Mouse (Mus musculus) E14TG2a.4 (cell line): ENCODE results near the gene Dtl.

Experiments used
- H3K27me3 ChIP-seq: 2 replicates; pipeline ENCODE4 v1.6.1; 2014; ENCODE audit warnings: low read length, control low read depth; ENCODE audit not compliant: insufficient read depth
- H3K36me3 ChIP-seq: 2 replicates; pipeline ENCODE4 v1.6.1; 2014; ENCODE audit warnings: low read length, control low read depth; ENCODE audit not compliant: insufficient read depth
- H3K4me1 ChIP-seq: replicated peaks from 2 replicates; pipeline ENCODE4 v1.6.1; 2014; ENCODE audit warnings: low read depth, low read length, control low read depth
- H3K4me3 ChIP-seq: replicated peaks from 2 replicates; pipeline ENCODE4 v1.5.1; 2014; ENCODE audit warnings: mild to moderate bottlenecking, low read length
- H3K9me3 ChIP-seq: 2 replicates; pipeline ENCODE4 v1.6.1; 2014; ENCODE audit warnings: low read length, control low read depth
- CTCF ChIP-seq: conservative IDR thresholded peaks from 2 replicates; pipeline ENCODE4 v1.5.1; 2014; ENCODE audit warnings: low read length
- NANOG ChIP-seq: IDR thresholded peaks from 2 replicates; pipeline ENCODE4 v1.6.1; 2014; ENCODE audit warnings: borderline replicate concordance, low read length, mixed read lengths
- POU5F1 ChIP-seq: IDR thresholded peaks from 2 replicates; pipeline ENCODE4 v1.6.1; 2014; ENCODE audit warnings: low read length, borderline replicate concordance

Gene Dtl

GRCm38 (mm10) chr1:191570415-191570814 is 4.9 kb downstream of the Dtl start:
- Histone ChIP-seq H3K36me3 (peaks cover 74% of the 10 kb centered on the region), H3K4me3 (no peak overlapping the region), H3K4me1 (peaks cover 59% of the 10 kb centered on the region), H3K9me3 (no peaks in the 10 kb centered on the region), H3K27me3 (no peaks in the 10 kb centered on the region)
- no peak for TF ChIP-seq NANOG
- no peak for TF ChIP-seq CTCF
- no peak for TF ChIP-seq POU5F1

- peaks cover 67% of the 10 kb centered on the region for H3K4me1 ChIP-seq
- H3K36me3 ChIP-seq: peaks cover 82% of the 10 kb centered on the region
- H3K27me3 ChIP-seq: no peaks in the 10 kb centered on the region
- no peak overlapping the region for H3K4me3 ChIP-seq
- TF ChIP-seq NANOG: no peak
- TF ChIP-seq CTCF: no peak
- no peak for TF ChIP-seq POU5F1
- H3K9me3 ChIP-seq: no peaks in the 10 kb centered on the region
Measured at GRCm38 (mm10) chr1:191569625-191570024, 5.7 kb downstream of the Dtl start.

GRCm38 (mm10) chr1:191567859-191568258 is 7.5 kb downstream of the Dtl start:
- H3K36me3 ChIP-seq: peaks cover 95% of the 10 kb centered on the region
- TF ChIP-seq NANOG: no peak
- TF ChIP-seq CTCF: peak; percentile 12; the same call in 1 of the 2 replicates
- no peak overlapping the region for H3K4me3 ChIP-seq
- no peaks in the 10 kb centered on the region for H3K27me3 ChIP-seq
- H3K9me3 ChIP-seq: no peaks in the 10 kb centered on the region
- peaks cover 60% of the 10 kb centered on the region for H3K4me1 ChIP-seq

- H3K4me3 ChIP-seq: no peak overlapping the region
- peaks cover 29% of the 10 kb centered on the region for H3K4me1 ChIP-seq
- peaks cover 94% of the 10 kb centered on the region for H3K36me3 ChIP-seq
- no peaks in the 10 kb centered on the region for H3K9me3 ChIP-seq
- H3K27me3 ChIP-seq: no peaks in the 10 kb centered on the region
- peak; percentile 54 for TF ChIP-seq CTCF
- TF ChIP-seq POU5F1: no peak
Measured at GRCm38 (mm10) chr1:191562823-191563365, 12.4 kb downstream of the Dtl start.

GRCm38 (mm10) chr1:191559779-191560178 is 15.6 kb downstream of the Dtl start:
- H3K27me3 ChIP-seq: no peaks in the 10 kb centered on the region
- H3K4me3 ChIP-seq: no peak overlapping the region
- H3K9me3 ChIP-seq: no peaks in the 10 kb centered on the region
- TF ChIP-seq NANOG (no peak), POU5F1 (no peak), CTCF (no peak)
- H3K36me3 ChIP-seq: peaks cover 95% of the 10 kb centered on the region
- H3K4me1 ChIP-seq: peaks cover 8% of the 10 kb centered on the region

- H3K4me3 ChIP-seq: no peak overlapping the region
- no peaks in the 10 kb centered on the region for H3K27me3 ChIP-seq
- no peaks in the 10 kb centered on the region for H3K4me1 ChIP-seq
- peaks cover 95% of the 10 kb centered on the region for H3K36me3 ChIP-seq
- no peaks in the 10 kb centered on the region for H3K9me3 ChIP-seq
- no peak for TF ChIP-seq POU5F1
- no peak for TF ChIP-seq CTCF
- TF ChIP-seq NANOG: no peak
Measured at GRCm38 (mm10) chr1:191557109-191557508, 18.2 kb downstream of the Dtl start.

GRCm38 (mm10) chr1:191550786-191551185 is 24.6 kb downstream of the Dtl start:
- H3K9me3 ChIP-seq: no peaks in the 10 kb centered on the region
- no peaks in the 10 kb centered on the region for H3K4me1 ChIP-seq
- no peaks in the 10 kb centered on the region for H3K27me3 ChIP-seq
- H3K4me3 ChIP-seq: no peak overlapping the region
- peaks cover 93% of the 10 kb centered on the region for H3K36me3 ChIP-seq
- no peak for TF ChIP-seq NANOG
- no peak for TF ChIP-seq POU5F1
- no peak for TF ChIP-seq CTCF

GRCm38 (mm10) chr1:191543747-191544146 is 31.6 kb downstream of the Dtl start:
- Histone ChIP-seq H3K4me3 (no peak overlapping the region), H3K27me3 (no peaks in the 10 kb centered on the region), H3K36me3 (peaks cover 97% of the 10 kb centered on the region), H3K9me3 (no peaks in the 10 kb centered on the region), H3K4me1 (no peaks in the 10 kb centered on the region)
- TF ChIP-seq NANOG (no peak), POU5F1 (no peak), CTCF (no peak)

- 0 out of 2 replicates have a peak, but pooled peaks cover 5% of the 10 kb centered on the region for H3K4me1 ChIP-seq
- TF ChIP-seq CTCF (no peak), NANOG (no peak), POU5F1 (no peak)
- H3K4me3 ChIP-seq: no peak overlapping the region
- no peaks in the 10 kb centered on the region for H3K27me3 ChIP-seq
- H3K36me3 ChIP-seq: peaks cover 97% of the 10 kb centered on the region
- no peaks in the 10 kb centered on the region for H3K9me3 ChIP-seq
Measured at GRCm38 (mm10) chr1:191541619-191542018, 33.7 kb downstream of the Dtl start.
